8 mouse cellular contexts compared by ENCODE assay signal in genomic region chr12:86897769-86898273, GRCm38 (mm10). TPM values are rescaled to one million over a fixed set of nuclear protein-coding genes. Genes with fewer than 3 reads are reported as not detected.
DNase-seq lines count a peak whose midpoint lies in the region; ATAC-seq and TF ChIP-seq lines count a peak whose summit lies in the region.

No protein-coding gene starts in this region.

- H3K4me3 ChIP-seq in kidney, embryonic 15.5 days (replicated peaks) = no peak overlapping the region
- peak overlapping the region; percentile 31 for H3K4me3 ChIP-seq in bone marrow macrophage, adult 2 months (ENCODE audit: insufficient read depth, low read length)
- H3K4me3 ChIP-seq in heart, embryonic 15.5 days = no peak overlapping the region
- no peak overlapping the region for H3K4me3 ChIP-seq in midbrain, embryonic 11.5 days (ENCODE audit: low read depth, low read length)

- ATAC-seq in kidney, embryonic 15.5 days (replicated peaks; ENCODE audit: low FRiP score) = no peak
- no peak for ATAC-seq in heart, embryonic 15.5 days (replicated peaks; ENCODE audit: insufficient number of reproducible peaks, insufficient read depth, low FRiP score, low read depth)
- ATAC-seq in midbrain, embryonic 11.5 days (ENCODE audit: low FRiP score) = no peak
- ATAC-seq in granulocyte monocyte progenitor cell, adult 5-6 weeks (replicated peaks; ENCODE audit: poor library complexity, severe bottlenecking) = no peak

- no peak for TF ChIP-seq POLR2A in bone marrow macrophage, adult 2 months (IDR thresholded peaks at IDR 0.05; ENCODE audit: borderline replicate concordance, low read depth, low read length)

- no peaks in the 10 kb centered on the region for H3K27me3 ChIP-seq in kidney, embryonic 15.5 days
- no peaks in the 10 kb centered on the region for H3K27me3 ChIP-seq in heart, embryonic 15.5 days
- H3K27me3 ChIP-seq in midbrain, embryonic 11.5 days (ENCODE audit: control insufficient read depth, insufficient read depth, low read length) = no peaks in the 10 kb centered on the region

- H3K9me3 ChIP-seq in kidney, embryonic 15.5 days (replicated peaks) = no peaks in the 10 kb centered on the region
- no peaks in the 10 kb centered on the region for H3K9me3 ChIP-seq in heart, embryonic 15.5 days (replicated peaks)
- H3K9me3 ChIP-seq in midbrain, embryonic 11.5 days (ENCODE audit: control insufficient read depth, low read length) = no peaks in the 10 kb centered on the region

- no peak for DNase-seq in kidney, adult 11 months
- peak; percentile 83 for DNase-seq in midbrain, embryonic 11.5 days (ENCODE audit: low spot score, missing footprints)
- no peak for DNase-seq in gastrocnemius, adult 8-10 months (ENCODE audit: low spot score in 2 of 2)
- DNase-seq in embryo, embryonic 9.5 days (ENCODE audit: extremely low spot score) = no peak

- peaks cover 77% of the 10 kb centered on the region for H3K4me1 ChIP-seq in kidney, embryonic 15.5 days
- H3K4me1 ChIP-seq in bone marrow macrophage, adult 2 months (ENCODE audit: control insufficient read depth, insufficient read depth, low read length) = peaks cover 37% of the 10 kb centered on the region
- H3K4me1 ChIP-seq in heart, embryonic 15.5 days (replicated peaks) = peaks cover 71% of the 10 kb centered on the region
- H3K4me1 ChIP-seq in midbrain, embryonic 11.5 days (ENCODE audit: control insufficient read depth, insufficient read depth, low read length) = peaks cover 54% of the 10 kb centered on the region

- peak overlapping the region; percentile 1; the same call in 1 of the 2 replicates for H3K9ac ChIP-seq in kidney, embryonic 15.5 days
- H3K9ac ChIP-seq in heart, embryonic 15.5 days = no peak overlapping the region; the same call in 1 of the 2 replicates
- peak overlapping the region; percentile 63 for H3K9ac ChIP-seq in midbrain, embryonic 11.5 days (ENCODE audit: low read length)

- WGBS in kidney, embryonic 15.5 days = 61% methylated on average over 7 of the region's 7 CpGs
- 47% methylated on average over 7 of the region's 7 CpGs for WGBS in heart, embryonic 15.5 days
- WGBS in midbrain, embryonic 11.5 days = 33% methylated on average over 7 of the region's 7 CpGs

- no peak overlapping the region for H3K4me2 ChIP-seq in kidney, embryonic 15.5 days
- H3K4me2 ChIP-seq in heart, embryonic 15.5 days = peak overlapping the region; percentile 37; the same call in 1 of the 2 replicates
- H3K4me2 ChIP-seq in midbrain, embryonic 11.5 days = peak overlapping the region; percentile 15; the same call in 1 of the 2 replicates

- H3K36me3 ChIP-seq in kidney, embryonic 15.5 days = no peaks in the 10 kb centered on the region
- no peaks in the 10 kb centered on the region for H3K36me3 ChIP-seq in heart, embryonic 15.5 days
- no peaks in the 10 kb centered on the region for H3K36me3 ChIP-seq in midbrain, embryonic 11.5 days (ENCODE audit: control insufficient read depth, insufficient read depth, low read length)

- no peak for TF ChIP-seq CTCF in bone marrow macrophage, adult 2 months (IDR thresholded peaks at IDR 0.05; ENCODE audit: low read depth, low read length)

- peak overlapping the region; percentile 100 for H3K27ac ChIP-seq in kidney, embryonic 15.5 days
- peak overlapping the region; percentile 96 for H3K27ac ChIP-seq in bone marrow macrophage, adult 2 months (ENCODE audit: insufficient read depth, low read depth, low read length)
- H3K27ac ChIP-seq in heart, embryonic 15.5 days = peak overlapping the region; percentile 97
- H3K27ac ChIP-seq in midbrain, embryonic 11.5 days (ENCODE audit: low read depth, low read length) = peak overlapping the region; percentile 97

RNA-seq across cellular contexts. Expression of gene Irf2bpl, which starts 13.2 kb away (rescaled TPM):
- polyA plus RNA-seq in kidney, embryonic 15.5 days (2015; fragmentation: Nextera tagmentation; extraction: Ambion mirVana) = 40.7 and 43.9 TPM in 2 replicates
- 11.4 and 12.0 TPM in 2 replicates for polyA plus RNA-seq in bone marrow macrophage, adult 2 months (2012; ENCODE audit: insufficient read depth, insufficient read length, missing spikeins)
- polyA plus RNA-seq in heart, embryonic 15.5 days (2015; fragmentation: Nextera tagmentation; extraction: Ambion mirVana) = 40.1 and 41.7 TPM in 2 replicates
- 24.4 and 26.4 TPM in 2 replicates for polyA plus RNA-seq in midbrain, embryonic 11.5 days (2014; fragmentation: Nextera tagmentation; extraction: Ambion mirVana)
- total RNA-seq in gastrocnemius, adult 8-10 months (2022) = 10 to 100 TPM; 21.3 to 27.0 (median 22.9) TPM
- 1.2 and 1.8 TPM in 2 replicates for total RNA-seq in granulocyte monocyte progenitor cell, adult 5-6 weeks (2014; fragmentation: Nextera tagmentation)
- 0.15 and 0.78 TPM in 2 replicates for total RNA-seq in granulocyte monocyte progenitor cell, adult 5-6 weeks (2017)

RNA-seq across cellular contexts. Expression of gene Cipc, which starts 49.0 kb away (rescaled TPM):
- polyA plus RNA-seq in kidney, embryonic 15.5 days (2015; fragmentation: Nextera tagmentation; extraction: Ambion mirVana) = 20.9 and 22.7 TPM in 2 replicates
- polyA plus RNA-seq in bone marrow macrophage, adult 2 months (2012; ENCODE audit: insufficient read depth, insufficient read length, missing spikeins) = 21.3 and 23.0 TPM in 2 replicates
- 18.7 and 23.4 TPM in 2 replicates for polyA plus RNA-seq in heart, embryonic 15.5 days (2015; fragmentation: Nextera tagmentation; extraction: Ambion mirVana)
- 37.9 and 38.4 TPM in 2 replicates for polyA plus RNA-seq in midbrain, embryonic 11.5 days (2014; fragmentation: Nextera tagmentation; extraction: Ambion mirVana)
- 10 to 100 TPM; 34.5 to 38.7 (median 37.1) TPM for total RNA-seq in gastrocnemius, adult 8-10 months (2022)
- 23.5 and 32.3 TPM in 2 replicates for total RNA-seq in granulocyte monocyte progenitor cell, adult 5-6 weeks (2014; fragmentation: Nextera tagmentation)
- 18.5 and 19.9 TPM in 2 replicates for total RNA-seq in granulocyte monocyte progenitor cell, adult 5-6 weeks (2017)
